Mouse (Mus musculus): ENCODE data around the gene Prps2. TPM values are rescaled to one million over a fixed set of nuclear protein-coding genes. Genes with fewer than 3 reads are reported as not detected.
"Not testable (repeated sequence)": the region's sequence is repeated elsewhere in the genome, so short reads cannot be mapped to it uniquely, and the experiment has no call there.

The Prps2 gene
- total RNA-seq (2021) (10 to 100 TPM; 22.4 to 23.4 TPM), polyA plus RNA-seq (2012; rRNA removed) (16.6 and 19.9 TPM in 2 replicates)
- long read RNA-seq, transcript Prps2-201 (7 exons, 3,699 nt) = major isoform, 8 of 10 reads
- long read RNA-seq, partial matches to known transcripts = 0 of 10 reads
- long read RNA-seq, other reads (novel, unspliced or antisense) = 2 of 10 reads

DNA sequence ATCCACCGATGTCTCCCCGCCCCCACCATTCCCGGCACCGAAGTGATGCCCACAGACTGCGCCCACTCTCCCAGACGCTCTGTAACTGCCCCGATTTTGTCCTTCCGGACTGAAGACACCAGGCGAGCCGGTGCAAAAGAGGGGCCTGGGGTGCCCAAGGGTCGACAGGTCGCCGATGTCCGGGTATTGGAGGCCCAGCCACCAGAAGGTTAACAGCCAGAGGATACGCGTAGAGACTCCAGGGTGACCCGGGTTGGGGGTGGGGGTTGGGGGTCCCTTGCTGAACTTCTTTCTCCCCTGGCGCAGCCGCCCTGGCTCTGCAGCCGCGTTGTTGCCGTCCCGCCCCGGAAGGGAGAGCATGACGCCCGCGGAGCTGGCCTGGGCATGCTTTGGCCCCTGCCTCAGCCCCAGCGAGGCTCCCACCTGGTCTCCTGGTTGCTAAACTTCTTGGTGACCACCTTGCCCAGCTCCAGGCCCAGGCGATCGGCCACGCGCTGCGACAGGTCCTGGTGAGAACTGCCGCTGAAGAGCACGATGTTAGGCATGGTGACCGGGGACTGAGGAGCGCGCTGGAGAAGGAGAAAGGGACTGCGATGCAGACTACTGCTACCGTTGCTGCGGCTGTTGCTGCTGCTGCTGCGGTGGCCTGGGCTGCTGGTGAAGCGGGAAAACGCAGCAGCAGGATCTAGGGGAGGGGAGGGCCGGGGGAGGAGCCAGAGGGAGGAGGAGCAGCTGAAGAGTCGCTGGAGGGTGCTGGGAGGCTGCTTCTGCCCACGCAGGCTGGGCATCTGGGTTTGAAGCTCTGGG lies at the start of gene Prps2:
Gene Prps2, minus strand, starts transcription at position 703 of the 807 bp plus-strand sequence.
- peak; percentile 68 for DNase-seq

DNA sequence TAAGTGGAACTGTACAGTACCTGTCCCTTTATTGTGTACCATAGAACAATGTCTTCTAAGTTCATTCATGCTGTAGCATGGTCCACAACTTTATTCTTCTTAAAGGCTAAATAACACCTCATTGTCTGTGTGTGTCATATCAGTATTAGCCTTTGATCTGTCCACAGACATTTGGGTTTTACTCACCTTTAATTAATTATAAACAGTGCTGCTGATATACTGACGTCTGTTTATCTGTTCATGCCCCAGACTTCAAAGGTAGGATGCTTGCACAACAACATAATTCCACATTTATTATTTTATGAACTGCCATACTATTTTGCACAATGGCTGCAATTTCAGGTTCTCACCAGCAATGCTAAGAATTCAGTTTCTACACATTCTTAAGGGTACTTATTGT lies 35.1 kb upstream of the Prps2 start:
- no peak for DNase-seq

GRCm38 (mm10) chrX:167394940-167395339 lies 12.4 kb upstream of the Prps2 start:
- DNase-seq = peak; percentile 36

DNA sequence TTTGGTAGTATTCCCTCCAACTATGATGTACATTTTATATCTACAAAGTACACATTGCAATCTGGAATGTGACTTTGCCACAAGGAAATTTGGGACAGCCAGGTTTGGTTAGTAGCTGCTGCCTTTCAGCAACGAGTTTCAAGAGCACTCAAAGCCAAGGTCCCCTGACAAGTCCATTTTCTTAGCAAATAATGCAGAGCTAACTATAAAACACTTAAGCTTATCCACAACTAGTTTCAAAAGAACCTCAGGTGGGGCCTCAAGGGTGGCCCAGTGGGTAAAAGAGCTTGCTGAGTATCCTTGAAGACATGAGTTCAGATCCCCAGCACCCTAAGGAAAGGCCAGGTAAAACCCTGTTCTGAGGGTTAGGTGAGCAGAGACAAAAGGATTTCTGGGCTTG lies 4.1 kb upstream of the Prps2 start:
- DNase-seq = no peak

GRCm38 (mm10) chrX:167382854-167383186 lies 271 bp upstream of the Prps2 start:
- no peak for DNase-seq

DNA sequence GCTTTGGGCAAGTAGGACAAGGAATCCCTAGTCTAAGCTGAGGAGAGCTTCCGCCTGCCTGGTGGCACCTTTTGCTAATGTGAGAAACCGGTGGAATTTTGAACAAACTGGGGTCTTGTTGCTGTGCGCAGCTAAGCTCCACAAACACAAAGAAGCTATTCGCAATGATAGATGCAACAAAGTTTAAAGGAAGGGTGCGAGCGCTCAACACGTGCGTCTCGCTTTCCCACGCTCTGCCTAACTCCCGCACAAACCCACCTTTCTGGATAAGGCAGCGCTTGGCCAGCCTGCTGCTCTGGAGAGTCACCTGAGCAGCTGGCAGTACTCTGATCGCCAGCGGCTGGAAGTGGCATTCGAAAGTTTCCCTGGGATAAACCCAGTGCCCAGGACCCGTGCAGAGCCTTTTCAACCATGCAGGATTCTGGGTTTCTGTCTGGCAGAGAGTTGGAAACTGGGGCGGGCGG lies 934 bp downstream of the Prps2 start:
- DNase-seq = peak; percentile 2

- no peak for DNase-seq
These were observed 2.5 kb downstream of the Prps2 start for GRCm38 (mm10) chrX:167380073-167380472.

- not testable (repeated sequence) for DNase-seq
These were observed 21.3 kb downstream of the Prps2 start for GRCm38 (mm10) chrX:167361231-167361630.

DNA sequence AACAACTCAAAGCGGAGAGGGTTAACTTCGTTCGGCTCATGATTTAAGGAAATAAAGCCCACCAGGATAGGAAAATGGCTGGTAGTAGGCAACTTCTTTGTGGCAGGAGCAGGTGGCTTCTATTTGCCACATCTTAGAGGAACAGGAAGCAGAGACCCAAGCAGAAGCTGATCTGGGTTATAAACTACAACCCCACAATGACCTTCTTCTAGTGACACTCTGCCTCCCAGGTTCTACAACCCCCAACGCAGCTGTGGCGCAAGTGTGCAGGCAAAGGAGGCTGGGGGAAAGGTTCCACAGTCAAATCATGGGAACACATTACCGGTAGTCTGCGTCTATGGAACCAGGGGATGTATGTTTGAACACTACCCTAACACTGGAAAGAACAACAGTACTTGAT lies 22.8 kb downstream of the Prps2 start:
- DNase-seq = no peak

- DNase-seq = no peak
These were observed 25.1 kb downstream of the Prps2 start for GRCm38 (mm10) chrX:167357415-167357814.

- no peak for DNase-seq
These were observed 26.6 kb downstream of the Prps2 start for GRCm38 (mm10) chrX:167355965-167356364.

- no peak for DNase-seq
These were observed 28.9 kb downstream of the Prps2 start for GRCm38 (mm10) chrX:167353617-167354016.

- DNase-seq = no peak
These were observed 36.1 kb downstream of the Prps2 start for GRCm38 (mm10) chrX:167346440-167346839.

GRCm38 (mm10) chrX:167344356-167344755 lies 38.2 kb downstream of the Prps2 start:
- DNase-seq = no peak

GRCm38 (mm10) chrX:167341811-167342210 lies 40.7 kb downstream of the Prps2 start:
- no peak for DNase-seq

GRCm38 (mm10) chrX:167340190-167340589 lies 42.4 kb downstream of the Prps2 start:
- DNase-seq = no peak

DNA sequence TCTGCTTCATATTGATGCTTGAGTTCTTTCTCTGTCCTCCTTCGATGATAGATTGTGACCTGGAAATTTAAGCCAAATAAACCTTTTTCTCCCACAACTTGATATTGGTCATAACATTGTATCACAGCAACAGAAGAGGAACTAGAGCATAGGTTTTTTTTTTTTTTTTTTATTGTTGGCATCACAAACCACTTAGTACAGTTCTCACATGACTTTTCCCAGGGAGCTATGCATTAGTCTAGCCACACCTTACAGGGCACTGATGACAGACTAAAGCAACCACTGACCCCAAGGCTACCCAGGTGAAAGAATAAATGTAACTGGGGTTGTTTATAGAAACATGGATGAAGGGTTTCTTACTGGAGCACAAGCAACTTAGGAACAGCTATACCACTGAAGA lies 44.6 kb downstream of the Prps2 start:
- DNase-seq = no peak

- DNase-seq = no peak
These were observed 48.0 kb downstream of the Prps2 start for GRCm38 (mm10) chrX:167334571-167334970.

GRCm38 (mm10) chrX:167332607-167333006 lies 49.9 kb downstream of the Prps2 start:
- DNase-seq = no peak

DNA sequence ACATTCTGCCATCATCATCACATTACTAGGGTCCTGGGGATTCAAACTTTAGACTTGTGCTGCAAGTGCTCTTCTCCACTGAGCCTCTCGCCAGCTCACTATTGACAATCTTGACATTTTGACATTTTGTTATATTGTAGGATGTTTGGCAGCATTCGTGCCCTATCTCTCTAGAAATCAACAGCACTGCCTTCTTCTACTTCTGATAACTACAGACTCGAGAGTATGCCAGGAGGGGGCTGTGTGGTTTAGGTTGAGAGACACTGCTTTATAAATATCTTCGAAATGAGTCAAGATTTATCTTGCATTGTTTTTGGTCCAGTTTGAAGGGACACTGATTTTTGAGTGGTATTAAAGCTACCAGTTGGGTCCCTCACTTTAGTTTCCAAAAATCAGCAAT lies 51.6 kb downstream of the Prps2 start:
- no peak for DNase-seq

GRCm38 (mm10) chrX:167330399-167330798 lies 52.1 kb downstream of the Prps2 start, which contains the start of gene Tlr7:
Tlr7 (minus strand) TSS chrX:167330558.
- DNase-seq = no peak

GRCm38 (mm10) chrX:167329620-167330019 lies 52.9 kb downstream of the Prps2 start:
- DNase-seq = no peak

DNA sequence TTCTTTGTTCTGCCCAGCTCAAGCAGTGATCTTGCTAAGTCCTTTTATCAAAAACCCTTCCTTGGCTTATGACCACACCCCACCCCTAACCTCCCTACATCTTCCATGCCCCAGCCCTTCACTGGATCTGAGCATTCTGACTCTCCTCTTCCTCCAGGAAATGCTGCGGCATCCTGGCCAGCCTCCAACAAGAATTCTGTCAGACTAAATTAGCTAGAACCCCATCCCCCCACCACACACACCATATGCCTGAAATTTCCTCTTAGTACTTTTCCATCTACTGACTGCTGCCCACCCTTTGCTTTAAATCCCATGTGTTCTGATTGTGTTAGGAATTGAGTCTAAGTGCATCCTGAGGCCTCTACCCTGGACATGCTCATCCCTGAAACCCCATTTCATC lies 53.5 kb downstream of the Prps2 start:
- DNase-seq = no peak

DNA sequence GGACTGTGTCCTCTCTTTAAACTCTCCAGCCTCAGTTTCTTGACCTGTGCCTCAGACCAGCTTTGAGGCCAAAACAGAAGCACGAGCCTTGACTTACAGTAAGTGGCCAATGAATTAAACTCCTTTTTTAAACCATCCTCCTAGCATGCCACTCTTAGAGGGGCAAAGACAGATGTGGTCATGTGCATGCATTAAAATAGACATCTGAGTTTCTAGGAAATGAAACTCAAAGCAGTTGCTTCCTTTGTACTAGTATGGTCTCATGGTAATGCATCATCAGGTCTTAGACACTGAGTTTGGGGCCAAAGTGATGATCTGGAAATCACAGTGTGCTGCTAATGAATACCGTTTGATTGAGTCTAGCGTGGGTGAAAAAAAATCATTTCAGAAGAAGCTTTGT lies 54.0 kb downstream of the Prps2 start:
- DNase-seq = no peak
